Mouse (Mus musculus): ENCODE data around the gene Upf2. TPM values are rescaled to one million over a fixed set of nuclear protein-coding genes. Genes with fewer than 3 reads are reported as not detected.

The Upf2 gene
- polyA plus RNA-seq, 1 experiment from 2014 or later = 4.9 TPM

DNA sequence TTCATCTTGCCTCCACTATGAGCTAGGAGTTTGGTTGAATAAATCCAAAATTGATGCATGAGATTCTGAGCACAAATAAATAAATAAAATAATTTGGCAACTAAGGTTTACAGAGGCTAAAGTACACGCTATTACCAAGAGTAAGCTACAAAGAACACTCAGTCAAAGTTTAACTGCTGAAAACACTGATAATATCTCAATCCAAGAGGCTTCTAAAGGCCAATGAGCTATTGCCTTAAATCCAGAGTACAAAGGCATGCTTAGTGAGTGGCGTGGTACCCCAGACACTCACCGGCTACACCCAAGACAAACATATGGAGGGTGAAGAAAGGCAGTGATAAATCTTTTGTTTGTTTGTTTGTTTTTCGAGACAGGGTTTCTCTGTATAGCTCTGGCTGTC is 14.7 kb upstream of the Upf2 start:
- H3K27ac ChIP-seq (replicated peaks) = no peak overlapping the region
- ATAC-seq (ENCODE audit: low FRiP score, low TSS enrichment) (no peak), DNase-seq (ENCODE audit: low spot score) (no peak)
- no peaks in the 10 kb centered on the region for H3K36me3 ChIP-seq (ENCODE audit: control insufficient read depth, insufficient read depth, low read length)
- H3K4me3 ChIP-seq (ENCODE audit: low read depth, low read length) = no peak overlapping the region
- no peaks in the 10 kb centered on the region for H3K4me1 ChIP-seq (replicated peaks; ENCODE audit: control insufficient read depth, insufficient read depth)
- no peaks in the 10 kb centered on the region for H3K9me3 ChIP-seq (ENCODE audit: control insufficient read depth, low read length)
- WGBS = 59% methylated on average over 4 of the region's 4 CpGs
- no peak overlapping the region for H3K4me2 ChIP-seq (replicated peaks; ENCODE audit: low read depth)
- no peaks in the 10 kb centered on the region for H3K27me3 ChIP-seq (ENCODE audit: control insufficient read depth, insufficient read depth, low read length)
- no peak for TF ChIP-seq CTCF (IDR thresholded peaks at IDR 0.05; ENCODE audit: low read depth)
- no peak for TF ChIP-seq EP300 (optimal IDR thresholded peaks at IDR 0.05)
- H3K9ac ChIP-seq (ENCODE audit: low read length) = no peak overlapping the region

DNA sequence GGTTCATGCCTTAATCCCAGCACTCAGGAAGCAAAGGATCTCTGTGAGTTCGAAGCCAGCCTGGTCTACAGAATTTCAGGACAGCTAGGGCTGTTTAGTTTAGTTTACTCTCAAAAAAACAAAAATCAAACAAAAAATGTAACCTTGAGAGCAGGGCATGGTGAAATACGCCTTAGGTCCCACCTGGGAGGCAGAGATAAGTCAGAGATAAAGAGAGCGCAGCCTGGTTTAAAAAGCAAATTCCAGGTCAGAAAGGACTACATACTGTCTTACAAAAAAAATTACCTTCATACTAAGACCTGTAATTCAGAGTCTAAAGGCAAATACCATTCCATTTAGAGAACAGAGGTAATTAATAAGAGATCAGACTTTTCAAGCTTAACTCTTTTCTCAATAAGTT is 11.9 kb upstream of the Upf2 start:
- H3K4me2 ChIP-seq (replicated peaks; ENCODE audit: low read depth) = no peak overlapping the region
- H3K4me1 ChIP-seq (replicated peaks; ENCODE audit: control insufficient read depth, insufficient read depth) = no peaks in the 10 kb centered on the region
- no peak overlapping the region for H3K27ac ChIP-seq (replicated peaks)
- no peaks in the 10 kb centered on the region for H3K9me3 ChIP-seq (ENCODE audit: control insufficient read depth, low read length)
- H3K9ac ChIP-seq (ENCODE audit: low read length) = no peak overlapping the region
- H3K4me3 ChIP-seq (ENCODE audit: low read depth, low read length) = no peak overlapping the region
- 75% methylated on average over 3 of the region's 3 CpGs for WGBS
- ATAC-seq (ENCODE audit: low FRiP score, low TSS enrichment) (no peak), DNase-seq (ENCODE audit: low spot score) (no peak)
- no peaks in the 10 kb centered on the region for H3K27me3 ChIP-seq (ENCODE audit: control insufficient read depth, insufficient read depth, low read length)
- no peak for TF ChIP-seq CTCF (IDR thresholded peaks at IDR 0.05; ENCODE audit: low read depth)
- TF ChIP-seq EP300 (optimal IDR thresholded peaks at IDR 0.05) = no peak
- H3K36me3 ChIP-seq (ENCODE audit: control insufficient read depth, insufficient read depth, low read length) = no peaks in the 10 kb centered on the region

DNA sequence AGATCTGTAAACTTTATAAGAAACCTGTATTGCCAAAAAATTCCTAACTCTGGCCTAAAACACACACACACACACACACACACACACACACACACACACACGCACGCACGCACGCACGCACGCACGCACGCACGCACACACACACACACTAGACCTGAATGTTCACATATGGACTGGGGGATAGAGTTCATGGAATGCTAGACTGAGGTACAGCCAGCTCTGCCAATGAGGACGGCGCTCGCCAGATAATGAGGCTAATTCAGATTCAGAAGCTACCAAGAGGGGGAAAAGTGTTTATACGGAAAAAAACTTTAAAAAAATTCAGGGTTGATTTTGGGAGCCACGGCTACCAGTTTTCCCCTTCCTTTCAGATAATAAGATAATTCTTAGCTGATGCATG is 11.4 kb upstream of the Upf2 start:
- H3K27ac ChIP-seq (replicated peaks) = no peak overlapping the region
- no peak for TF ChIP-seq CTCF (IDR thresholded peaks at IDR 0.05; ENCODE audit: low read depth)
- TF ChIP-seq EP300 (optimal IDR thresholded peaks at IDR 0.05) = no peak
- H3K4me3 ChIP-seq (ENCODE audit: low read depth, low read length) = no peak overlapping the region
- no peak for DNase-seq (ENCODE audit: low spot score)
- 88% methylated on average over 14 of the region's 14 CpGs for WGBS
- H3K9me3 ChIP-seq (ENCODE audit: control insufficient read depth, low read length) = no peaks in the 10 kb centered on the region
- H3K36me3 ChIP-seq (ENCODE audit: control insufficient read depth, insufficient read depth, low read length) = no peaks in the 10 kb centered on the region
- no peak overlapping the region for H3K4me2 ChIP-seq (replicated peaks; ENCODE audit: low read depth)
- H3K4me1 ChIP-seq (replicated peaks; ENCODE audit: control insufficient read depth, insufficient read depth) = no peaks in the 10 kb centered on the region
- no peak overlapping the region for H3K9ac ChIP-seq (ENCODE audit: low read length)
- no peaks in the 10 kb centered on the region for H3K27me3 ChIP-seq (ENCODE audit: control insufficient read depth, insufficient read depth, low read length)
- no peak for ATAC-seq (ENCODE audit: low FRiP score, low TSS enrichment)

DNA sequence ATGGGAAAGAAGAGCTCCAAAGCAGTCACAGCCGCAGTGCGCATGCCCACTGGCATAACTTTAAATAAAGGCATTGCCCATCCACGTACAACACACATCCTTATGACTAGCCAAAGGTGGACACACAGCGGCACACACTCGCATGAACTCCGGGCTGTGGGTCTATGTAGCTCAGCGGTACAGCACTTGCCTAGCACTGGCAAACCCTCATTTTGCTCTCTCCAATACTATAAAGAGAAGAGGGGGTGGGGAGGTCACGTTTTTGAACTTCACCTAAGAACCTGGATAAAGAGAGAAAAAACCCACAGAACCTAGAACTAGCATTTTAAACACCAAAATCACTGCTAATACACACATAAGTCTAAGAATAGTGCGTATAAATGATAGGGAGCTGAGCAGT is 10.3 kb upstream of the Upf2 start:
- 91% methylated on average over 9 of the region's 9 CpGs for WGBS
- DNase-seq (ENCODE audit: low spot score) (no peak), ATAC-seq (ENCODE audit: low FRiP score, low TSS enrichment) (no peak)
- Histone ChIP-seq H3K4me2 (replicated peaks; ENCODE audit: low read depth) (no peak overlapping the region), H3K9ac (ENCODE audit: low read length) (no peak overlapping the region), H3K4me3 (ENCODE audit: low read depth, low read length) (no peak overlapping the region), H3K4me1 (replicated peaks; ENCODE audit: control insufficient read depth, insufficient read depth) (no peaks in the 10 kb centered on the region), H3K27me3 (ENCODE audit: control insufficient read depth, insufficient read depth, low read length) (no peaks in the 10 kb centered on the region), H3K36me3 (ENCODE audit: control insufficient read depth, insufficient read depth, low read length) (no peaks in the 10 kb centered on the region), H3K27ac (replicated peaks) (no peak overlapping the region), H3K9me3 (ENCODE audit: control insufficient read depth, low read length) (no peaks in the 10 kb centered on the region)
- TF ChIP-seq EP300 (optimal IDR thresholded peaks at IDR 0.05) = no peak
- no peak for TF ChIP-seq CTCF (IDR thresholded peaks at IDR 0.05; ENCODE audit: low read depth)

DNA sequence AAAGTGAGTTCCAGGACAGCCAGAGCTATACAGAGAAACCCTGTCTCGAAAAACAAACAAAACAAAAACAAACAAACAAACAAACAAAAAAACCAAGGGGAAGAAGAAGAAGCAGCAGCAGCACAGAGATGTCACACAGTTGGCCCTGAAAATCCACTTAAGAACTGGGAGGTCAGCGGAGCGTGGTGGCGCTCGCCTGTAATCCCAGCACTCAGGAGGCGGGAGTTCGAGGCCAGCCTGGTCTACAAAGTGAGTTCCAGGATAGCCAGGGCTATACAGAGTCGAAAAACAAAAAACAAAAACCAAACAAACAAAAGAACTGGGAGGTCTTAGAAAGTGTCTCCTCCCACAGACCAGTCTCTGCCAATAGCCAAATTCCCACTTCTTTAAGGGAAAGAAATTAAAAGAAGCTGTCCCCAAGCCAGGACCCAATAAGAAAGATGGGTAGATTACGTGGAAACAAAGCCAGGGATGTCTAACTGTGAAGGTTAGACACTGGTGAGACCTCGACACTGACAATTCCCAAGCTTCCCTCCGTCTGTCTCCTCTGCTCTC is 9.3 kb upstream of the Upf2 start:
- peak overlapping the region; percentile 88 for H3K4me2 ChIP-seq (replicated peaks; ENCODE audit: low read depth)
- no peaks in the 10 kb centered on the region for H3K4me1 ChIP-seq (replicated peaks; ENCODE audit: control insufficient read depth, insufficient read depth)
- no peaks in the 10 kb centered on the region for H3K27me3 ChIP-seq (ENCODE audit: control insufficient read depth, insufficient read depth, low read length)
- ATAC-seq (ENCODE audit: low FRiP score, low TSS enrichment) = no peak
- H3K9ac ChIP-seq (ENCODE audit: low read length) = peak overlapping the region; percentile 74
- 57% methylated on average over 11 of the region's 11 CpGs for WGBS
- no peak for TF ChIP-seq EP300 (optimal IDR thresholded peaks at IDR 0.05)
- TF ChIP-seq CTCF (IDR thresholded peaks at IDR 0.05; ENCODE audit: low read depth) = no peak
- DNase-seq (ENCODE audit: low spot score) = no peak
- no peaks in the 10 kb centered on the region for H3K36me3 ChIP-seq (ENCODE audit: control insufficient read depth, insufficient read depth, low read length)
- H3K4me3 ChIP-seq (ENCODE audit: low read depth, low read length) = peak overlapping the region; percentile 58
- H3K27ac ChIP-seq (replicated peaks) = no peak overlapping the region
- H3K9me3 ChIP-seq (ENCODE audit: control insufficient read depth, low read length) = no peaks in the 10 kb centered on the region

DNA sequence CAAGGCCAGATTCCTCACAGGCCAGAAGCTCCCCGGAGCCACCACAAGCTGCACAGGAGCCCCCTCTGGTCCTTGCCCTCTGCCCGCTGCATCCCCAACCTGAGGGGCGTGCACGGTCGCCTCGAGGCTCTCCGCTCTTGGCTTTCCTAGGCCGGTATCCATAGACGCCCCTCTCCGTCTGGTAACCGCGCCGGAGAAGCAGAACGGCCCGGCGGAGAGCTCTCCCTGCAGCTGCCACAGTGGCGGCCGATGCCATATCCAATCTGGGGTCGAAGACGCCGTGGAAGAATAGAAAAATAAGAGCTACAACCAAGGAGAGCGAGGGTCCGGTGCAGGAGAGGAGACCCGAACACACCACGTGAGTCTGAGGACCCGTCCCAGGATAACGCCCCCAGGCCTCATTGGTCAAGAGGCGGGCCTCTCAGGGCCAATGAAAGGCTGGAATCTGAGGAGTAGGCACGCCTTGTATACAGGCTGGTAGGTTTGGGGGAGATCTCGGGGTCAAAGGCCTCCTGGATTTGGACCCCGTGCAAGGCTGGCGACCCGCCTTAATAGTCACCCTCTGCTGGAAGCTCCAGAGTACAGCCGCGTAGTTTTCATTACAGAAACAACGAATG is 8.7 kb upstream of the Upf2 start, which contains the start of gene Dhtkd1:
Gene Dhtkd1, minus strand, starts transcription at position 377 of the 617 bp plus-strand sequence.
- no peaks in the 10 kb centered on the region for H3K36me3 ChIP-seq (ENCODE audit: control insufficient read depth, insufficient read depth, low read length)
- no peaks in the 10 kb centered on the region for H3K27me3 ChIP-seq (ENCODE audit: control insufficient read depth, insufficient read depth, low read length)
- TF ChIP-seq CTCF (IDR thresholded peaks at IDR 0.05; ENCODE audit: low read depth) = peak; percentile 47
- TF ChIP-seq EP300 (optimal IDR thresholded peaks at IDR 0.05) = no peak
- peak within 1 kb of the TSS; percentile 58 for H3K4me3 ChIP-seq (ENCODE audit: low read depth, low read length)
- H3K4me1 ChIP-seq (replicated peaks; ENCODE audit: control insufficient read depth, insufficient read depth) = no peaks in the 10 kb centered on the region
- ATAC-seq (ENCODE audit: low FRiP score, low TSS enrichment) = peak; percentile 90
- H3K4me2 ChIP-seq (replicated peaks; ENCODE audit: low read depth) = peak within 1 kb of the TSS; percentile 88
- peak within 1 kb of the TSS; percentile 74 for H3K9ac ChIP-seq (ENCODE audit: low read length)
- H3K9me3 ChIP-seq (ENCODE audit: control insufficient read depth, low read length) = no peaks in the 10 kb centered on the region
- DNase-seq (ENCODE audit: low spot score) = peak; percentile 66
- H3K27ac ChIP-seq (replicated peaks) = no peak within 1 kb of the TSS
- 2% methylated on average over 36 of the region's 36 CpGs for WGBS

All from stomach, postnatal 0 days (tissue).